Mouse (Mus musculus) lung, embryonic 14.5 days (tissue): ENCODE measurements around the gene Rxra. TPM values are rescaled to one million over a fixed set of nuclear protein-coding genes. Genes with fewer than 3 reads are reported as not detected.

Experiments
- ATAC-seq: fragments of 200-750 bp; cut with Nextera tagmentation; 2 replicates; pipeline ENCODE4 v1.8.0; 2017; ENCODE audit warnings: mild to moderate bottlenecking, moderate TSS enrichment, moderate library complexity; ENCODE audit not compliant: insufficient read depth
- DNase-seq: peaks from one replicate; pipeline ENCODE4 v3.0.0-alpha.2; 2015
- H3K27ac ChIP-seq: fragments of 300-500 bp; sonication (generic); 2 replicates; pipeline ENCODE4 v1.5.1; 2014; ENCODE audit warnings: low read depth, mild to moderate bottlenecking, moderate library complexity
- H3K27me3 ChIP-seq: fragments of 300-500 bp; sonication (generic); 2 replicates; pipeline ENCODE4 v1.6.1; 2014; ENCODE audit warnings: low read length, control low read depth; ENCODE audit not compliant: insufficient read depth
- H3K36me3 ChIP-seq: fragments of 300-500 bp; sonication (generic); 2 replicates; pipeline ENCODE4 v1.6.1; 2014; ENCODE audit warnings: control low read depth; ENCODE audit not compliant: insufficient read depth
- H3K4me1 ChIP-seq: fragments of 300-500 bp; sonication (generic); 2 replicates; pipeline ENCODE4 v1.6.1; 2014; ENCODE audit warnings: antibody characterized with exemption, control low read depth; ENCODE audit not compliant: insufficient read depth
- H3K4me2 ChIP-seq: fragments of 300-500 bp; sonication (generic); 2 replicates; pipeline ENCODE4 v1.6.1; 2014; ENCODE audit warnings: mild to moderate bottlenecking
- H3K4me3 ChIP-seq: fragments of 300-500 bp; sonication (generic); 2 replicates; pipeline ENCODE4 v1.5.1; 2014; ENCODE audit warnings: low read depth, low read length
- H3K9ac ChIP-seq: fragments of 300-500 bp; sonication (generic); 2 replicates; pipeline ENCODE4 v1.6.1; 2014
- H3K9me3 ChIP-seq: fragments of 300-500 bp; sonication (generic); 2 replicates; pipeline ENCODE4 v1.6.1; 2016; ENCODE audit warnings: low read depth, low read length, control low read depth
- CTCF ChIP-seq: IDR thresholded peaks from 2 replicates; pipeline ENCODE4 v1.5.1; 2016; ENCODE audit warnings: antibody characterized with exemption, low read depth
- WGBS: fragments of 180-500 bp; shearing (Covaris S2); extraction: QIAGEN DNeasy Blood & Tissue Kit; methylation state at CpG from one replicate; pipeline ENCODE4 v1.1.7; 2014; 5-methylcytosine and 5-hydroxymethylcytosine counted together
- polyA plus RNA-seq: library from polyadenylated mRNA; unstranded; fragments of >200 nt; fragmentation: Nextera tagmentation; extraction: Ambion mirVana; gene quantifications from 2 replicates; pipeline ENCODE4 v1.2.1, GENCODE M21; 2014

The Rxra gene
- polyA plus RNA-seq, 1 experiment from 2014 or later = 10.3 TPM

- peak overlapping the region; percentile 85 for H3K27ac ChIP-seq
- no peaks in the 10 kb centered on the region for H3K27me3 ChIP-seq
- H3K9me3 ChIP-seq = no peaks in the 10 kb centered on the region
- peaks cover 26% of the 10 kb centered on the region for H3K4me1 ChIP-seq
- ATAC-seq (peak; percentile 60), DNase-seq (peak; percentile 93)
- TF ChIP-seq CTCF = 0 out of 2 replicates have a peak, but pooled peaks have one; percentile 5
- H3K9ac ChIP-seq = peak overlapping the region; percentile 2; the same call in 1 of the 2 replicates
- H3K36me3 ChIP-seq = no peaks in the 10 kb centered on the region
- WGBS = 34% methylated on average over 24 of the region's 24 CpGs
- H3K4me3 ChIP-seq = no peak overlapping the region
- 0 out of 2 replicates have a peak overlapping the region, but pooled peaks have one; percentile 4 for H3K4me2 ChIP-seq
These were observed 97.9 kb downstream of the Rxra start for GRCm38 (mm10) chr2:27773980-27774730.

DNA sequence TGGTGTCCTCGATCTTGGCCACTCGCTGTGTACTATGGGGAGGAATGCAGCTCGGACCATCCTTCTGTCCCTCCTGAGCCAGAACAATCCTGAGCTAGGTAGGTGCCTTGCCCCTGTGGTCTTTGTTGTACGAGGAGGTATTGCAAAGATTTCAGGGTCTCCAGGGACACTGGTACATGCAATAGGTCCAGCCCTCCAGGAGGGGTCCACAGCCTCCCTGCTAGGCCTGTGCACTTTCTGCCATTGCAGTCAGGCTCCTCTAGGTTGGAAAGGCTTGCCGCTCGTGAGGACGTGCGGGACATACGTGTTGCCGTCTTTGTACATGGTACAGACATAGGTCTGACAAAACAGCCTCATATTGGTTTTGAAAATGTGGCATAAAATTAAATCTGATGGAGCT lies 98.8 kb downstream of the Rxra start:
- no peak overlapping the region for H3K4me2 ChIP-seq
- DNase-seq = no peak
- 88% methylated on average over 10 of the region's 10 CpGs for WGBS

GRCm38 (mm10) chr2:27775625-27776024 lies 99.4 kb downstream of the Rxra start:
- WGBS = 34% methylated on average over 5 of the region's 5 CpGs
- TF ChIP-seq CTCF = peak; percentile 65

More for the DNA sequence above, 98.8 kb downstream of the Rxra start:
- H3K27ac ChIP-seq = peak overlapping the region; percentile 85
- TF ChIP-seq CTCF = peak; percentile 48
- H3K4me1 ChIP-seq = peaks cover 28% of the 10 kb centered on the region
- no peaks in the 10 kb centered on the region for H3K9me3 ChIP-seq
- H3K4me3 ChIP-seq = no peak overlapping the region
- H3K36me3 ChIP-seq = no peaks in the 10 kb centered on the region
- no peaks in the 10 kb centered on the region for H3K27me3 ChIP-seq
- ATAC-seq = no peak
- H3K9ac ChIP-seq = no peak overlapping the region

GRCm38 (mm10) chr2:27777756-27778155 lies 101.5 kb downstream of the Rxra start:
- Histone ChIP-seq H3K9ac (no peak overlapping the region), H3K4me3 (no peak overlapping the region), H3K27me3 (no peaks in the 10 kb centered on the region), H3K27ac (peak overlapping the region; percentile 55), H3K4me1 (peaks cover 25% of the 10 kb centered on the region), H3K4me2 (no peak overlapping the region), H3K36me3 (no peaks in the 10 kb centered on the region), H3K9me3 (no peaks in the 10 kb centered on the region)
- 59% methylated on average over 2 of the region's 2 CpGs for WGBS
- DNase-seq = peak; percentile 73
- peak; percentile 28 for ATAC-seq
- TF ChIP-seq CTCF = no peak

More at GRCm38 (mm10) chr2:27775625-27776024, 99.4 kb downstream of the Rxra start:
- Histone ChIP-seq H3K4me1 (peaks cover 30% of the 10 kb centered on the region), H3K9ac (no peak overlapping the region), H3K36me3 (no peaks in the 10 kb centered on the region), H3K9me3 (no peaks in the 10 kb centered on the region), H3K27me3 (no peaks in the 10 kb centered on the region), H3K27ac (peak overlapping the region; percentile 85), H3K4me3 (no peak overlapping the region), H3K4me2 (no peak overlapping the region)
- ATAC-seq (no peak), DNase-seq (peak; percentile 61)

- H3K9me3 ChIP-seq = no peaks in the 10 kb centered on the region
- H3K4me3 ChIP-seq = no peak overlapping the region
- 0 out of 2 replicates have a peak overlapping the region, but pooled peaks have one; percentile 55 for H3K27ac ChIP-seq
- H3K27me3 ChIP-seq = no peaks in the 10 kb centered on the region
- no peak for ATAC-seq
- H3K4me1 ChIP-seq = peaks cover 25% of the 10 kb centered on the region
- no peak for DNase-seq
- no peak overlapping the region for H3K4me2 ChIP-seq
- WGBS = 44% methylated on average over 6 of the region's 6 CpGs
- TF ChIP-seq CTCF = no peak
- no peak overlapping the region for H3K9ac ChIP-seq
- H3K36me3 ChIP-seq = no peaks in the 10 kb centered on the region
These were observed 102.0 kb downstream of the Rxra start for GRCm38 (mm10) chr2:27778289-27778688.

GRCm38 (mm10) chr2:27779291-27779866 lies 103.1 kb downstream of the Rxra start:
- peaks cover 17% of the 10 kb centered on the region for H3K4me1 ChIP-seq
- no peak overlapping the region for H3K4me3 ChIP-seq
- no peaks in the 10 kb centered on the region for H3K27me3 ChIP-seq
- H3K27ac ChIP-seq = no peak overlapping the region
- DNase-seq (peak; percentile 38), ATAC-seq (no peak)
- no peak overlapping the region for H3K4me2 ChIP-seq
- WGBS = 70% methylated on average over 9 of the region's 9 CpGs
- H3K9me3 ChIP-seq = no peaks in the 10 kb centered on the region
- no peak for TF ChIP-seq CTCF
- H3K36me3 ChIP-seq = no peaks in the 10 kb centered on the region
- H3K9ac ChIP-seq = no peak overlapping the region

DNA sequence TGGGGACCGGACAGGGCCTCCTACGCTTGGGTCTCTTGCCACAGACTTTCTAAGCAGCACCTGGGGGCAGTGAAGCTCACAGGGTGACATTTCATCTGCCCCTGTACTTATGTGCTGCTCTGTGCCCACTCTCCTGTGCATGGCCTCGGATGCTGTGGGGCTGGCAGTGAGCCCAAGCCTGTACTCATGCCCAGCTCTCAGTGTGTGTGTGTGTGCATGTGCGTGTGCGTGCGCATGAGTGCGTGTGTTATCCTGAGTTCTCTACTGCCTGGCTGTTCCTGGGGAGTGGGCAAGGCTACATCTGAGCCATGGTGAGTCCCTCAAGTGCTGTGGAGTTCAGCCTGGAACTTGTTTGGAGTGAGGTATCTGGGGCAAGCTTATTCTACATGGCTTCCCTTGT lies 103.9 kb downstream of the Rxra start:
- no peak overlapping the region for H3K4me3 ChIP-seq
- 94% methylated on average over 7 of the region's 7 CpGs for WGBS

More for the DNA sequence above, 103.9 kb downstream of the Rxra start:
- Histone ChIP-seq H3K4me1 (peaks cover 12% of the 10 kb centered on the region), H3K4me2 (no peak overlapping the region), H3K36me3 (no peaks in the 10 kb centered on the region), H3K27ac (no peak overlapping the region), H3K9ac (no peak overlapping the region), H3K27me3 (no peaks in the 10 kb centered on the region), H3K9me3 (no peaks in the 10 kb centered on the region)
- no peak for TF ChIP-seq CTCF
- DNase-seq (no peak), ATAC-seq (no peak)
